Mouse (Mus musculus) cortical plate, adult 2 months (tissue): ENCODE data around the gene Gm10663.

Experiments used
- CTCF ChIP-seq: fragments of 200-500 bp; IDR thresholded peaks from 2 replicates; pipeline ENCODE4 v1.5.1; 2011; ENCODE audit warnings: mild to moderate bottlenecking, control low read depth, low read length; ENCODE audit not compliant: insufficient read depth; ENCODE audit errors: extremely low read depth
- POLR2A ChIP-seq: fragments of 200-500 bp; IDR thresholded peaks from 2 replicates; pipeline ENCODE4 v1.6.1; 2011; ENCODE audit warnings: mild to moderate bottlenecking, low read length, control low read depth; ENCODE audit not compliant: insufficient read depth; ENCODE audit errors: extremely low read depth

- TF ChIP-seq CTCF, result no peak
- no peak for TF ChIP-seq POLR2A
Measured at GRCm38 (mm10) chr8:65080731-65081130, 5.9 kb downstream of the Gm10663 start.
